Mouse (Mus musculus) intestine, postnatal 0 days (tissue): Measurements from ENCODE around the gene Ppp4r3a. TPM values are rescaled to one million over a fixed set of nuclear protein-coding genes. Genes with fewer than 3 reads are reported as not detected.

Source experiments
- ATAC-seq: fragments of 200-750 bp; cut with Nextera tagmentation; 2 replicates; pipeline ENCODE4 v1.8.0; 2017; ENCODE audit warnings: mild to moderate bottlenecking, moderate TSS enrichment, moderate library complexity
- H3K27ac ChIP-seq: fragments of 300-500 bp; sonication (generic); 2 replicates; pipeline ENCODE4 v1.5.1; 2014; ENCODE audit warnings: mild to moderate bottlenecking, low read depth, low read length, moderate library complexity
- H3K27me3 ChIP-seq: fragments of 300-500 bp; sonication (generic); replicated peaks from 2 replicates; pipeline ENCODE4 v1.6.1; 2014; ENCODE audit warnings: low read length, mixed read lengths; ENCODE audit not compliant: control insufficient read depth, insufficient read depth
- H3K36me3 ChIP-seq: fragments of 300-500 bp; sonication (generic); 2 replicates; pipeline ENCODE4 v1.6.1; 2014; ENCODE audit warnings: mild to moderate bottlenecking, moderate library complexity; ENCODE audit not compliant: control insufficient read depth, insufficient read depth
- H3K4me1 ChIP-seq: fragments of 300-500 bp; sonication (generic); replicated peaks from 2 replicates; pipeline ENCODE4 v1.6.1; 2014; ENCODE audit warnings: antibody characterized with exemption, low read length, mixed read lengths; ENCODE audit not compliant: control insufficient read depth, insufficient read depth
- H3K4me2 ChIP-seq: fragments of 300-500 bp; sonication (generic); replicated peaks from 2 replicates; pipeline ENCODE4 v1.6.1; 2014; ENCODE audit warnings: low read depth, mild to moderate bottlenecking, moderate library complexity
- H3K4me3 ChIP-seq: fragments of 300-500 bp; sonication (generic); 2 replicates; pipeline ENCODE4 v1.5.1; 2014; ENCODE audit warnings: low read depth, low read length
- H3K9ac ChIP-seq: fragments of 300-500 bp; sonication (generic); 2 replicates; pipeline ENCODE4 v1.6.1; 2014; ENCODE audit warnings: mild to moderate bottlenecking, low read depth, low read length
- H3K9me3 ChIP-seq: fragments of 300-500 bp; sonication (generic); 2 replicates; pipeline ENCODE4 v1.6.1; 2016; ENCODE audit warnings: mixed run types; ENCODE audit not compliant: control insufficient read depth
- CTCF ChIP-seq: sonication (generic); IDR thresholded peaks from 2 replicates; pipeline ENCODE4 v1.5.1; 2016; ENCODE audit warnings: low read depth, mild to moderate bottlenecking, control low read depth, antibody characterized with exemption, moderate library complexity
- whole genome bisulfite sequencing: fragments of 180-500 bp; shearing (Covaris S2); extraction: QIAGEN DNeasy Blood & Tissue Kit; methylation state at CpG from one replicate; pipeline ENCODE4 v1.1.7; 2014; 5-methylcytosine and 5-hydroxymethylcytosine counted together
- polyA plus RNA-seq: library from polyadenylated mRNA; unstranded; fragments of >200 nt; fragmentation: Nextera tagmentation; extraction: Ambion mirVana; gene quantifications from 2 replicates; pipeline ENCODE4 v1.2.1, GENCODE M21; 2015

The Ppp4r3a gene
- polyA plus RNA-seq, 1 experiment from 2014 or later = 18.4 TPM

DNA sequence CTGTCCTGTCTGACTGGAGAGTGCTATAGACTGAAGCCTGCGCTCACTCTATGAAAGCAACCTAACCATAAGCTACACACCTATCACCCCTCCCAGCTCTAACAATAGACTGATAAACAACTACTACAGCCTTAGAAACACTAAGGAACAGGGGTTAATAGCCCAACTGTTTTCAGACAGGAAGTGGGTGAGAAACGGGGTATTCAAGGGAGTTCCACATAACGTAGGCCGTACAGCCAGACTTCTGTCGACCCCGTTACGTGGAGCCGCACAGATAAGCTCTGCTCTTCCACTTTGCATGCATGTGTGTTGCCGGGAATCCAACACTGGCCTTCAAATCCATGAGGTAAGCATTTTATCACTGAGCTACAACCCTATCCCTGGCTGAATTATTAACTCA, 76.1 kb downstream of the Ppp4r3a start:
- no peak overlapping the region for H3K4me3 ChIP-seq
- H3K36me3 ChIP-seq = no peaks in the 10 kb centered on the region
- no peak for ATAC-seq
- 31% methylated on average over 9 of the region's 9 CpGs for WGBS
- H3K27me3 ChIP-seq = no peaks in the 10 kb centered on the region
- no peak for TF ChIP-seq CTCF
- 0 out of 2 replicates have a peak overlapping the region, but pooled peaks have one; percentile 4 for H3K4me2 ChIP-seq
- no peaks in the 10 kb centered on the region for H3K9me3 ChIP-seq
- H3K4me1 ChIP-seq = peaks cover 15% of the 10 kb centered on the region
- H3K27ac ChIP-seq = peak overlapping the region; percentile 81; the same call in 1 of the 2 replicates
- no peak overlapping the region for H3K9ac ChIP-seq

DNA sequence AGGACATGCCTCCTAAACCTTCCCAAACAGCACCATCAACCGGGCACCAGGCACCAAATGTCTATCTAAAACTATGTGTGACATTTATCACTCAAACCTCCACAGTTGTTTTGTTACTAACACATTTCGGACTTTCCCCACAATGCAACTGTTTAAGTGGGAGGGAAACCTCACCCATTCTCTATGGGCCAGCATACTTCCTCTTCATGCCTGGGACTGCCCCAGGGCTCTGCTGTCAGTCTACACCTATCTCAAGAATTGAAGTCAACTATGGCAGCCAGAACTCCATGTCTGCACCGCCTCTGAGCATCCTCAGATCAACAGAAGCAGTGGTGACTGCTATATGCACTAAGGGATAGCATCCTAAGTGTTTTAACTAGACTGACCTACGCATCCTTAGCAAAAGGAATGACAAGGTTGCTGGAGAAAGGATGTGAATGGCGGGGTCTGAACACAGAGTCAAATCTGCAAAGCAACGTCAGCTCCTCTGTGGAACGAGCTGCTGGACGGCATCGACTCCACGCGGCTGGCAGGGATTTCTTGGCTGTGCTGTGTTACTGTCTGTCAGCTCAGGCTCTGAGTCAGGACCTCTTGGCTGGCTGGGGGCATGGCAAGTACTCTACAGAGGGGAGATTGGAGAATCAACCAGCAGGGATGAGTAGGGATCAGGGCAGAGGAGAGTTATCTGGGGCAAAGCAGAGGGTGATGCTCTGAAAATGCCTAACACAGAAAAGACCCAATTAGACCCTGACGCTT, 77.7 kb downstream of the Ppp4r3a start:
- Histone ChIP-seq H3K9ac (no peak overlapping the region), H3K9me3 (no peaks in the 10 kb centered on the region), H3K4me1 (peaks cover 18% of the 10 kb centered on the region), H3K36me3 (no peaks in the 10 kb centered on the region), H3K27ac (no peak overlapping the region), H3K27me3 (no peaks in the 10 kb centered on the region), H3K4me3 (no peak overlapping the region), H3K4me2 (no peak overlapping the region)
- WGBS = 85% methylated on average over 12 of the region's 12 CpGs
- ATAC-seq = no peak
- no peak for TF ChIP-seq CTCF

DNA sequence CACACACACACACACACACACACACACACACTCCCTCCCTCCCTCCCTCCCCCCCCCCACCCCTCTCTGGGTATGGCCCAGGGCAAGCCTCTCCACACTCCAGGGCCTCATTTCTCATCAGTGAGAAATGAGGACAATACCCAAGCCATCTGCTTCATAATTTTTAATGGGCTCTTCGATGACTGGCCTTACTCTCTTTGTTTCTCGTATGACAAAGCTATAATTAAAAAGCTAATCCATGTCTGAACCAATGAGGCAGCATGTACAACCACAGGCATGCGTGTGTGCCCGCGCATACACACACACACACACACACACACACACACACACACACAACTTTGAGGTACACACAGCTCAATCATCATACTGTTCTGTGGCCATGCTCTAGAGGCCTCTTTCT, 78.5 kb downstream of the Ppp4r3a start:
- H3K9me3 ChIP-seq = no peaks in the 10 kb centered on the region
- no peak overlapping the region for H3K27ac ChIP-seq
- H3K9ac ChIP-seq = no peak overlapping the region
- no peak for ATAC-seq
- no peaks in the 10 kb centered on the region for H3K27me3 ChIP-seq
- peaks cover 19% of the 10 kb centered on the region for H3K4me1 ChIP-seq
- no peak overlapping the region for H3K4me3 ChIP-seq
- 89% methylated on average over 5 of the region's 5 CpGs for WGBS
- H3K4me2 ChIP-seq = no peak overlapping the region
- TF ChIP-seq CTCF = no peak
- H3K36me3 ChIP-seq = no peaks in the 10 kb centered on the region

DNA sequence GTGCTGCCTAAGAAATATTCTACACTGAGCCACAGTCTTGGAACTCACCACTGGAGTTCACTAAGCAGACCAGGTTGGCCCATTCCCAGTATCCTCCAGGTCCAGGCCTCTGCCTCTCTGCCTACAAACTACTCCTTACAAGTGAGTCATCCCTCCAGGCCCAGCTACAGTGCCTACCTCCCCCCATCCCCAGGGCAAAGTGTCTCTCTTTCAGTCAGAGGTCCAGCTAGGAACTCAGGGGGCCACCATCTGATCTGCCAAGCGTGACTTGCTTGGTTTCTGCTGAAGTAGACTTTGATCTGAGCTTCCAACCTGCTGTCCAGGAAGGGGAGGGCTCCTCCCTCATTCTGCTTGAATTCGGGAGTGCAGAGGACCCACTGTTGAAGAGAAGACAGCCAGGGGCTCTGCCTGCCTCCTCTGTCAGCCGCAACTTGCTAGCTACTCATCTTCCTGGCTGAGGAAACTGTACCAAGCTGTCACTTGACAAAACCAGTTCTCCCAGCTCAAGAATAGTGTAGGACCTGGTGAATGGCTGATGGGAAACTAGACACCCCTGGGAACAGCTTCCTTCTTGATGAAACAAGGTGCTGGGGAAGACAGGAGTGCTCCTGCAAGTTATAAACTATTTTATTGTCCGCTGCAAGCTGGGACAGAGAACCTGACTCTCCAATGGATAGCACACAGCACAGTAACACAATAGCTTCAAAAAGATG, 80.5 kb downstream of the Ppp4r3a start:
- peak overlapping the region; percentile 64 for H3K27ac ChIP-seq
- no peaks in the 10 kb centered on the region for H3K9me3 ChIP-seq
- H3K9ac ChIP-seq = no peak overlapping the region
- no peaks in the 10 kb centered on the region for H3K27me3 ChIP-seq
- ATAC-seq = peak; percentile 71
- TF ChIP-seq CTCF = no peak
- no peak overlapping the region; the same call in 1 of the 2 replicates for H3K4me2 ChIP-seq
- WGBS = 27% methylated on average over 4 of the region's 4 CpGs
- H3K36me3 ChIP-seq = no peaks in the 10 kb centered on the region
- H3K4me1 ChIP-seq = peaks cover 18% of the 10 kb centered on the region
- no peak overlapping the region for H3K4me3 ChIP-seq

DNA sequence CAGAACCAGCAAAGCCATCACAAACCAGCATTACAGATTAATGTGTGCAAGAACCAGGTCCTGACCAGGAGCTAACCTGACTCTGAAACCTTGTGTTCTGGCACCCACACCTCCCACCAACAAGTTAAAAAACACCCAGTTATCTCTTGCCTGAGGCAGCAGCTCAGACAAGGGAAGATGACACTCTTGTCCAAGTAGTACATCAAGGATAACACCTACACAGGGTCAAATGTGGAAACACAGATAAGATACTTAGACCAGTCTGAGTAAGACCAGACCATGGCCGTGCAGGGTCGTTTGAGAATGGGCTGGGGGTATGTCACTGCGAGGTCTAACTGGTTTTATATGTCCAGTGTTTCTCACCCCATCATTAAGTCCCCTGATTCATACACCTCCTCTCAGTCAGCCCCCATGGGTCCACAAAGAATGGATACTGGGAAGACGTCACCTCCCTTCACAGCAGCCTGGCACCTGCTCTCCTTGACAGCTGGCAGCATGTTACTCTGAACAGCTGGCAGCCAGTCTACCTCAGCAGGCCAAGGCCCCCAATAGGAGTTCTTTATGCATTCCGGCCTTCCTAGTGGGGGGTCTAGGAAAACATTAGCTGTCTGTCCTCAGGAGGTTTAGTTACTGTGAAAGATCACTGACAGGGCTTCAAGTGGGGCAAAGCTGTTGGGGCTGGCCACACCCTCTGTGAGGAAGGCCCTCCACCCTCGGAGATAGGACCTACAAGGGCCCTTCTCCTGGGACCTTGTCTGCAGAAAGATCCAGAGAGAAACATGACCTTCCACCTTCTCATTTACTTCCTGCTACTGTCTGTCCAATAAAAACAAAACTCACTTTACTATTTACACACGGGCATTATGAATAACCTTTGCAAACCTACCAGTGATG, 84.2 kb downstream of the Ppp4r3a start:
- no peak overlapping the region for H3K4me2 ChIP-seq
- 46% methylated on average over 7 of the region's 7 CpGs for WGBS
- no peak overlapping the region for H3K27ac ChIP-seq
- no peak overlapping the region for H3K4me3 ChIP-seq
- no peaks in the 10 kb centered on the region for H3K36me3 ChIP-seq
- H3K9me3 ChIP-seq = no peaks in the 10 kb centered on the region
- ATAC-seq = no peak
- H3K9ac ChIP-seq = no peak overlapping the region
- peaks cover 23% of the 10 kb centered on the region for H3K4me1 ChIP-seq
- H3K27me3 ChIP-seq = no peaks in the 10 kb centered on the region
- no peak for TF ChIP-seq CTCF

- Histone ChIP-seq H3K27me3 (no peaks in the 10 kb centered on the region), H3K36me3 (no peaks in the 10 kb centered on the region), H3K4me1 (peaks cover 23% of the 10 kb centered on the region), H3K9me3 (no peaks in the 10 kb centered on the region), H3K27ac (peak overlapping the region; percentile 35; the same call in 1 of the 2 replicates), H3K4me2 (peak overlapping the region; percentile 7; the same call in 1 of the 2 replicates), H3K9ac (no peak overlapping the region), H3K4me3 (no peak overlapping the region)
- ATAC-seq = no peak
- WGBS = 16% methylated on average over 8 of the region's 8 CpGs
- no peak for TF ChIP-seq CTCF
These were observed 84.9 kb downstream of the Ppp4r3a start for GRCm38 (mm10) chr12:100998564-100998962.
